Comparison of ENCODE assay signal across 8 mouse cellular contexts in genomic region chr17:32188863-32189636, GRCm38 (mm10). TPM values are rescaled to one million over a fixed set of nuclear protein-coding genes. Genes with fewer than 3 reads are reported as not detected.
DNase-seq lines count a peak whose midpoint lies in the region; ATAC-seq and TF ChIP-seq lines count a peak whose summit lies in the region.

Ephx3 (minus strand) TSS chr17:32189549.

- H3K4me3 ChIP-seq in layer of hippocampus, adult 2 months, result peak within 1 kb of the TSS; percentile 48
- peak within 1 kb of the TSS; percentile 37 for H3K4me3 ChIP-seq in forebrain, embryonic 12.5 days (replicated peaks)
- H3K4me3 ChIP-seq in limb, embryonic 15.5 days, result peak within 1 kb of the TSS; percentile 37
- peak within 1 kb of the TSS; percentile 44 for H3K4me3 ChIP-seq in midbrain, embryonic 16.5 days (ENCODE audit: low read depth, low read length)

- peaks cover 12% of the 10 kb centered on the region for H3K4me1 ChIP-seq in forebrain, embryonic 12.5 days
- peaks cover 17% of the 10 kb centered on the region for H3K4me1 ChIP-seq in limb, embryonic 15.5 days
- H3K4me1 ChIP-seq in midbrain, embryonic 16.5 days (ENCODE audit: control insufficient read depth, insufficient read depth, low read length), result peaks cover 10% of the 10 kb centered on the region

- 0 out of 2 replicates have a peak, but pooled peaks have one; percentile 2 for TF ChIP-seq CTCF in layer of hippocampus, adult 2 months (conservative IDR thresholded peaks at IDR 0.05)

- peak within 1 kb of the TSS; percentile 52; the same call in 1 of the 2 replicates for H3K9ac ChIP-seq in forebrain, embryonic 12.5 days
- 0 out of 2 replicates have a peak within 1 kb of the TSS, but pooled peaks have one; percentile 14 for H3K9ac ChIP-seq in limb, embryonic 15.5 days
- H3K9ac ChIP-seq in midbrain, embryonic 16.5 days (ENCODE audit: low read depth, low read length), result peak within 1 kb of the TSS; percentile 63

- H3K27ac ChIP-seq in layer of hippocampus, adult 2 months, result no peak within 1 kb of the TSS
- no peak within 1 kb of the TSS for H3K27ac ChIP-seq in forebrain, embryonic 12.5 days
- peak within 1 kb of the TSS; percentile 43; the same call in 1 of the 2 replicates for H3K27ac ChIP-seq in limb, embryonic 15.5 days
- no peak within 1 kb of the TSS for H3K27ac ChIP-seq in midbrain, embryonic 16.5 days (ENCODE audit: low read length)

- 6% methylated on average over 42 of the region's 42 CpGs for WGBS in forebrain, embryonic 12.5 days
- WGBS in limb, embryonic 15.5 days, result 5% methylated on average over 42 of the region's 42 CpGs
- WGBS in midbrain, embryonic 16.5 days, result 5% methylated on average over 42 of the region's 42 CpGs

- 0 out of 2 replicates have a peak, but pooled peaks have one; percentile 49 for ATAC-seq in forebrain, embryonic 12.5 days (ENCODE audit: low FRiP score)
- ATAC-seq in limb, embryonic 15.5 days (ENCODE audit: insufficient number of reproducible peaks, low FRiP score, low TSS enrichment, low read depth), result no peak
- ATAC-seq in midbrain, embryonic 16.5 days, result peak; percentile 68

- H3K4me2 ChIP-seq in forebrain, embryonic 12.5 days, result peak within 1 kb of the TSS; percentile 64
- H3K4me2 ChIP-seq in limb, embryonic 15.5 days, result peak within 1 kb of the TSS; percentile 74
- H3K4me2 ChIP-seq in midbrain, embryonic 16.5 days (ENCODE audit: low read length), result peak within 1 kb of the TSS; percentile 72

- peaks cover 27% of the 10 kb centered on the region for H3K27me3 ChIP-seq in forebrain, embryonic 12.5 days
- H3K27me3 ChIP-seq in limb, embryonic 15.5 days, result peaks cover 24% of the 10 kb centered on the region
- H3K27me3 ChIP-seq in midbrain, embryonic 16.5 days (ENCODE audit: control insufficient read depth, insufficient read depth, low read depth, low read length), result peaks cover 9% of the 10 kb centered on the region

- DNase-seq in layer of hippocampus, adult 2 months (ENCODE audit: low spot score in 2 of 2), result no peak
- no peak for DNase-seq in layer of hippocampus, postnatal 14 days (ENCODE audit: low spot score in 2 of 2)
- no peak for DNase-seq in cerebellum, adult 11 months
- DNase-seq in spleen, adult 12 weeks (ENCODE audit: low spot score), result no peak
- no peak for DNase-seq in left cerebral cortex, postnatal 36 days (ENCODE audit: low spot score in 2 of 2)

- H3K36me3 ChIP-seq in forebrain, embryonic 12.5 days (replicated peaks), result peaks cover 3% of the 10 kb centered on the region; the same call in 1 of the 2 replicates
- H3K36me3 ChIP-seq in limb, embryonic 15.5 days, result no peaks in the 10 kb centered on the region; the same call in 1 of the 2 replicates
- H3K36me3 ChIP-seq in midbrain, embryonic 16.5 days (ENCODE audit: control insufficient read depth, insufficient read depth, low read length), result no peaks in the 10 kb centered on the region

- no peaks in the 10 kb centered on the region for H3K9me3 ChIP-seq in forebrain, embryonic 12.5 days
- H3K9me3 ChIP-seq in limb, embryonic 15.5 days, result no peaks in the 10 kb centered on the region
- H3K9me3 ChIP-seq in midbrain, embryonic 16.5 days (replicated peaks; ENCODE audit: control insufficient read depth, low read length, poor library complexity, severe bottlenecking), result no peaks in the 10 kb centered on the region

- intact Hi-C loops in left cerebral cortex, postnatal 36 days (cut with DNase I), result no loop called here

RNA-seq across cellular contexts. Expression of gene Ephx3, which starts in this region (rescaled TPM):
- total RNA-seq in layer of hippocampus, adult 2 months (2021), result under 1 TPM; 0.42 to 0.44 TPM
- under 1 TPM; 0.25 to 0.26 TPM for total RNA-seq in layer of hippocampus, postnatal 14 days (2021)
- polyA plus RNA-seq in forebrain, embryonic 12.5 days (2016; fragmentation: Nextera tagmentation; extraction: Ambion mirVana), result 0.15 TPM in 1 of 2 replicates, not detected in the other
- polyA plus RNA-seq in limb, embryonic 15.5 days (2015; fragmentation: Nextera tagmentation; extraction: Ambion mirVana), result 19.0 and 20.6 TPM in 2 replicates
- 0.09 and 0.24 TPM in 2 replicates for polyA plus RNA-seq in midbrain, embryonic 16.5 days (2015; fragmentation: Nextera tagmentation; extraction: Ambion mirVana)
- total RNA-seq in left cerebral cortex, postnatal 36 days (2021), result under 1 TPM; 0.27 to 0.37 TPM

Comparison
In these comparisons a context has a peak if more than half of its experiments do, and no peak if none do; other contexts are left out.
1. RNA of gene Ephx3 (polyA plus RNA-seq): 19.0 to 20.6 TPM in limb, embryonic 15.5 days; 0.09 to 0.24 TPM in midbrain, embryonic 16.5 days and 0.15 TPM in forebrain, embryonic 12.5 days; every median in the first group is over 10 times any median in the second.
2. Peak in ATAC-seq, H3K4me3 ChIP-seq, H3K9ac ChIP-seq and H3K4me2 ChIP-seq in forebrain, embryonic 12.5 days; RNA of the gene not detected or under 1 TPM.
3. Peak in ATAC-seq, H3K4me3 ChIP-seq, H3K9ac ChIP-seq and H3K4me2 ChIP-seq in midbrain, embryonic 16.5 days; RNA of the gene not detected or under 1 TPM.
4. Peak in every context shown above with its lines, with median percentiles within 50 percentile points of each other: H3K4me3 ChIP-seq, H3K4me2 ChIP-seq and H3K9ac ChIP-seq.